Mouse (Mus musculus): ENCODE results near the gene Nr1h4. TPM values are rescaled to one million over a fixed set of nuclear protein-coding genes. Genes with fewer than 3 reads are reported as not detected.

Gene Nr1h4
- polyA plus RNA-seq, 1 experiment from 2014 or later = 0.07 TPM

DNA sequence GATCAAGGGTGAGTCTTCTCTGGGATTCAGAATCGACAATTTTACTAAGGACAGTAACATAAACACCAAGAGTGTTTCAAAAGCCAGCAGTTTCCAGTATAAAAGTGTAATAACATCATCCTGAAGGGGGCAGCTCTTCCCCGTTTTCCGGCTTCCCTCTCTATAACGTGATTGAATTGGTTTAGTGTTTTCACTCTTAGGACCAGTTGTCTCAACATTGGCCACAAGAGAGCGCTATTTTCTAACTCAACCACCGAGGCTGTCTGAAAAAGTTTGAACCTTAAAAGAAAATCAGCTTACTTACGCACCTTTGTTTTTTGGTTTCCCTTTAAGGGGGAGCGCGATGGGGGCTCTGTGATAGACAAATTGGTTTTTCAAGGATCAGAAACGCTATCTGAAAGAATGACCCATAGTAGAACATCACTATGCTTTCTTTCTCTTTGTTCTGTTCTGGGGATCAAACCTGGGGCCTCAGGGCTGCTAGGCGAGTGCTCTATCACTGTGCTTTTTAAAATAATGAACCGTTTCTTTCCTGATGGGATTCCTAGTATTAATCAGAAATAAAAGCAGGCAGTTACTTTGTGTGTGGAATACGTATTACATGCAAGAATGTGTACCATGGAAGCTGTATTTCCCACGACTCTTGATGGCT lies 71.4 kb downstream of the Nr1h4 start:
- no peaks in the 10 kb centered on the region for H3K27me3 ChIP-seq (ENCODE audit: low read depth, poor library complexity, severe bottlenecking)
- H3K9me3 ChIP-seq (replicated peaks) = no peaks in the 10 kb centered on the region
- H3K36me3 ChIP-seq = no peaks in the 10 kb centered on the region
- no peak overlapping the region for H3K4me3 ChIP-seq
- peak; percentile 70 for DNase-seq (ENCODE audit: low spot score)
- 27% methylated on average over 14 of the region's 14 CpGs for WGBS
- peak overlapping the region; percentile 53; the same call in 1 of the 2 replicates for H3K27ac ChIP-seq (replicated peaks)
- 0 out of 2 replicates have a peak, but pooled peaks cover 4% of the 10 kb centered on the region for H3K4me1 ChIP-seq

DNA sequence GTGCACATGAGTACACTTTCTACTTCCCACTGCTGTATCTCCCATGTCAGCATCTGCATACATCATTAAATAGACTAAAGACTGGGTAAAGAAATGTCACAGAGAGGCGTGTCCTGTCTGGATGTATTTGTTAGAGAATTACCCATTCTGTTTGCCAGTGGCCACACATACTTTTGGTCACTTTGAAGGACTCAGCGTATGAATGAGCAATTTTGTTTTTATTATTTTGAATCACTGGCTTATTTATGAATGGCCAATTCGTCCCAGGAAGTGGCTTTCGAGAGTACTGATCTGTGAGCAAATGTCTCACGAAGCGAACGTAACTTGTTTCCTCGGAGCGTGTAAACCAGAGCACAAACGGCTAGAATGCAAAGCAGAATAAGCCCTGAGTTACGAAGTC lies 72.4 kb downstream of the Nr1h4 start:
- no peak for DNase-seq (ENCODE audit: low spot score)
- 0 out of 2 replicates have a peak, but pooled peaks cover 4% of the 10 kb centered on the region for H3K4me1 ChIP-seq
- WGBS = 87% methylated on average over 11 of the region's 11 CpGs

DNA sequence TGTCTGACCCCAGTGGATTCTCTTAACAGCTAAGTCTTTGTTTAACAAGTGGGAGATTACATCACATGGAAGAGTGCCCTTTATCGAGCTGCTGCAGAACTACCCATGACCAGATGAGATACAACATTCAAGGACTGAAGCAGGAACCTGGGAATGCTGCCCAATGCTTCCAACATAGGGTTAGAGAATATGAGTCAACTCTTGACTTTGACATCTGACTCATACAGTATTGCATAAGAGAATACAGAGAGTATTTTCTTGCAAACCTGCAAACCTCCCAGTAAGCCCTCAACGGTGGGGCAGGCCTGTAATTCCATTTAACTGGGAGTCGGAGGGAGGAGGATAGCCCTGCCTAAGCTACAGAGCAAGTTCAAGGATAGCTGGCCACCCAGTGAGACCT lies 74.6 kb downstream of the Nr1h4 start:
- 80% methylated on average over 3 of the region's 3 CpGs for WGBS
- Histone ChIP-seq H3K9me3 (replicated peaks) (no peaks in the 10 kb centered on the region), H3K4me1 (peaks cover 10% of the 10 kb centered on the region; the same call in 1 of the 2 replicates), H3K27ac (replicated peaks) (no peak overlapping the region), H3K27me3 (ENCODE audit: low read depth, poor library complexity, severe bottlenecking) (0 out of 2 replicates have a peak, but pooled peaks cover under 1% of the 10 kb centered on the region), H3K36me3 (no peaks in the 10 kb centered on the region), H3K4me3 (no peak overlapping the region)
- DNase-seq (ENCODE audit: low spot score) = no peak

More for the DNA sequence above, 72.4 kb downstream of the Nr1h4 start:
- no peaks in the 10 kb centered on the region for H3K9me3 ChIP-seq (replicated peaks)
- H3K27me3 ChIP-seq (ENCODE audit: low read depth, poor library complexity, severe bottlenecking) = no peaks in the 10 kb centered on the region
- no peak overlapping the region for H3K27ac ChIP-seq (replicated peaks)
- no peaks in the 10 kb centered on the region for H3K36me3 ChIP-seq
- H3K4me3 ChIP-seq = no peak overlapping the region

DNA sequence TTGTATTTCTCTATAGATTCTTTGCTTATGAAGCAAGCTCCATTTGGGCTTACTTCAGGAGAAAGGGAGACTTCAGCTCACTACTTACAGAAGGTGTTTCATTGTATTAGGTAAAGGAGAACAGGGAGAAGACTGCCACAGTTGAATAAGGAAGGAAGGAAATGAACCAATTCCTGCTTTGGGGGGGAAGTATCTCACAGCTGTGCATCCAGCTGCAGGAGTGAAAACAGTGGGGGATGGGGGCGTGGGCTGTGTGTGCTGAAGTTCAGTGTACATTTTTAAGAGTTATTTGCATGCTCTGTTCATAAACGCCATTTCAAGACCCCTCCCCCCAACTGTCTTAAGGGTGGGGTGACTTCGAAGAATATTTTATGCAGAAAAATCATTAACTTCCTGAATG lies 79.6 kb downstream of the Nr1h4 start:
- no peaks in the 10 kb centered on the region for H3K36me3 ChIP-seq
- H3K27ac ChIP-seq (replicated peaks) = no peak overlapping the region
- no peaks in the 10 kb centered on the region for H3K9me3 ChIP-seq (replicated peaks)
- 83% methylated on average over 3 of the region's 3 CpGs for WGBS
- H3K4me1 ChIP-seq = peaks cover 7% of the 10 kb centered on the region; the same call in 1 of the 2 replicates
- H3K4me3 ChIP-seq = no peak overlapping the region
- no peak for DNase-seq (ENCODE audit: low spot score)
- H3K27me3 ChIP-seq (ENCODE audit: low read depth, poor library complexity, severe bottlenecking) = 0 out of 2 replicates have a peak, but pooled peaks cover 5% of the 10 kb centered on the region

DNA sequence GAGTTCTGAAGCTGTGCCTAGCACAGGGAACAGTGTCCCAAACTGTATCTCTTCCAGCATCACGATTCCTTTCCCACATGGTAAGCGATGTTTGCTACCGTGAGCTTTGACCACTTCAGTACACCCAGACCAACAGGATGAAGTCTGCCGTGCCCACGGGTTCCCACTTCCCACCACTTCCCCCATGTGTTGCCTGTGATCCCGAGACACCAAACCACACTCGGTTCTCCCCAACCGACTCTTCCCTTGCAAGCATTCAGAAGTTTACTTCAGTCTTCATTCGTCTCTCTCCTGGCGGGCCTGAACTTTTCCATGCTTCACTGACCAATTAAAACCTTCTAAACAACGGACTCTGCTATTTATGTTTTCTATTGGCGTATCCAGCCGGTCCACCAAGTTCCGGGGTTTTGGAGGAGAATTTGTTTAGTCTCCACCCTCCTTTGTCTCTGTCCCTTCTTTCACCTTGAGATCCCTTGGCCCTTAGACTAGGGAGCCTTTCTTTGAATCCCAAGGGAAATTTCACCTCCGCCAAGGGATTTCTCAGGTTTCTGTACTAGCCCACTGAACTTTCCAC lies 80.2 kb downstream of the Nr1h4 start:
- Histone ChIP-seq H3K9me3 (replicated peaks) (no peaks in the 10 kb centered on the region), H3K4me1 (peaks cover 7% of the 10 kb centered on the region; the same call in 1 of the 2 replicates), H3K27me3 (ENCODE audit: low read depth, poor library complexity, severe bottlenecking) (0 out of 2 replicates have a peak, but pooled peaks cover 5% of the 10 kb centered on the region), H3K27ac (replicated peaks) (no peak overlapping the region), H3K4me3 (no peak overlapping the region), H3K36me3 (no peaks in the 10 kb centered on the region)
- DNase-seq (ENCODE audit: low spot score) = no peak
- WGBS = 83% methylated on average over 15 of the region's 15 CpGs

DNA sequence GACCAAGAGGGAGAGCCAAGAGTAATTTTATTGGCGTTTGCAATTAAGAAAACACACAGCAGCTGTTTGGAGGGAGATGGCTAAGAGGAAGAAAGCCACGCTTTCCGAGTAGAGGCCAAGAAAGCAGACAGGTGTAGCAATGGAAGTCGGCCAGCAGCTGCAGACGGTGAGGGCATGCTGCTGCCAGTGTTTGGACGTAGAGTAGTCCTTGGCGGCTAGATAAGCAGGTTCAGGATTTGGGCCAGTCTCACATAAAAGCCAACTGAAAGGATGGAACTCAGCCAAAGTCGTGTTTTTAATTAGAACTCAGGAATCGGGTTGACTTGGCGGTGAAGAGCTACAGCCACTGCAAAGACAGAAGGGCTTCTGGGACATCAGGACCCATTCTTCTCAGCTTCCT lies 83.0 kb downstream of the Nr1h4 start:
- 88% methylated on average over 10 of the region's 10 CpGs for WGBS
- peaks cover 7% of the 10 kb centered on the region; the same call in 1 of the 2 replicates for H3K4me1 ChIP-seq
- H3K9me3 ChIP-seq (replicated peaks) = no peaks in the 10 kb centered on the region
- H3K27ac ChIP-seq (replicated peaks) = no peak overlapping the region
- H3K36me3 ChIP-seq = no peaks in the 10 kb centered on the region
- H3K4me3 ChIP-seq = no peak overlapping the region
- H3K27me3 ChIP-seq (ENCODE audit: low read depth, poor library complexity, severe bottlenecking) = peaks cover 21% of the 10 kb centered on the region
- no peak for DNase-seq (ENCODE audit: low spot score)

DNA sequence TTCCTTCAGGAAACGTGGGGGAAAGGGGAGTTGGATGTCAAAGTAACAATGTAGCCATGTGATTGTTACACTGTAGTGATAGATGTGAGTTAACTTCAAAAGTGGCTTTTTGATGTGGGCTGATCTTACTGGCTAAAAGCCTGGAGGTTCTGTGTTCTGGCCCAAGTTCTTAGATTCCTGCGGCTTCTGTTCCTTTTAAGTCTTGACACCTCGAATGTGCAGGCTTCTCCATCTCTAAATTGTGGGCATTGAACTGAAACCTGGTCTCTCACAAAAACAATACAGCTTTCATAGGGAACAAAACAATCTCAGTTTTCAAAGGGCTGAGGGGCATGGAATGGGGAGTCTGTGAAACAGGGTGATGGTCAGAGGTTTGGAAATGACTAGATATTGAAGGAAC lies 89.0 kb downstream of the Nr1h4 start:
- H3K9me3 ChIP-seq (replicated peaks) = no peaks in the 10 kb centered on the region; the same call in 1 of the 2 replicates
- H3K27me3 ChIP-seq (ENCODE audit: low read depth, poor library complexity, severe bottlenecking) = peaks cover 65% of the 10 kb centered on the region
- H3K4me3 ChIP-seq = peak overlapping the region; percentile 77
- peaks cover 13% of the 10 kb centered on the region for H3K36me3 ChIP-seq
- peak overlapping the region; percentile 92 for H3K27ac ChIP-seq (replicated peaks)
- DNase-seq (ENCODE audit: low spot score) = no peak
- peaks cover 15% of the 10 kb centered on the region for H3K4me1 ChIP-seq
- WGBS = 39% methylated on average over 3 of the region's 3 CpGs

DNA sequence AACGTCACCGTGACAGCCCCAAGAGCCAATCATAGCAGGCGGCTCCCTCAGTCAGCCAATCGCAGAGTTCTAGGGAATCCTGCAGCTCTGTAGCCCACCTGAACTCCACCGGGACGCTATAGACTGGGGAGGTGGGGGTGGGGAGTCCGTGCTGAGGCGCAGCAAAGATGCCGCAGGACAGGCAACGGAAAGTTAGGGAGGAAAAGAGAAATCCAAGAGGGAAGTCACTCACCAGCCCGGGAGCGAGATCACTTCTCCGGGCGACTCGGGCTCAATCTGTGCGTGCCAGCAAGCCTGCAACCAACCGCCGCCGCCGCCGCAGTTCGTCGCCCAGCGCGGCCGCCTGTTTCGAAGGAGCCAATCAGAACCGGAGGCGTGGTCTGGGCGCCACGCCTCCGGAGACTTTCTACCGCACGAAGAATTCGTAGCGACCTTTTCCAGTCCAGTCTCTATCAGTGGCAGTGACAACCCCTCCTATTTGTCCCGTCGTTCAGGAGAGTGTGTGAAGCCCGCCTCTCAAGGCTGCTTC lies 89.7 kb downstream of the Nr1h4 start, which contains the start of gene Gas2l3:
Gas2l3 (minus strand) TSS at position 345 of the 529 bp plus-strand sequence.
- H3K27ac ChIP-seq (replicated peaks) = peak within 1 kb of the TSS; percentile 92
- under 1% methylated on average over 39 of the region's 39 CpGs for WGBS
- peak; percentile 90 for DNase-seq (ENCODE audit: low spot score)
- no peaks in the 10 kb centered on the region; the same call in 1 of the 2 replicates for H3K9me3 ChIP-seq (replicated peaks)
- H3K4me3 ChIP-seq = peak within 1 kb of the TSS; percentile 77
- peaks cover 72% of the 10 kb centered on the region for H3K27me3 ChIP-seq (ENCODE audit: low read depth, poor library complexity, severe bottlenecking)
- peaks cover 15% of the 10 kb centered on the region for H3K4me1 ChIP-seq
- peaks cover 13% of the 10 kb centered on the region for H3K36me3 ChIP-seq

DNA sequence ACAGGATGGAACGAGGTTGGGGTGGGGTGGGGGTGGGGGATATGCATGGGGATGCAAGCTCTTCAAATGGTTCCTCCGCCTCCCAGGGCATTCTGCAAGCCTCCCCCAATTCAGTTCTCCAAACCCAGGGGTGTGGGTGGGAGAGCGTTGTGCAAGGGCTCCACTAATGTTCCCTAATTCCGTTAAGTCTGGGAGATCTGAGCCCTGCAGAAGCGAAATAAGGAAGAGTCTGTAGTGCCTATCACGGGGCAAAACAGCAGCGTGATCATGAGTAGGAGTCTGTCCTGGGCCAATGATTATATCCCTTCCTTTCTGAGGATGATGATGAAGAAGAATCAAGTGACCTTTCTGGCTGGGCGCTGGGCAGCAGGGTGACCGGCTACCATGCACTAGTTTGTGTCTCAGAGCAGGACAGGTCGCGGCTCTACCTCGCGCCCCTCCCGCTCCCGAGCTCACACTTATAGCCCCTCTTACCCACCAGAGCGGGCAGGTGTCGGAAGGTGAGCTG lies 90.2 kb downstream of the Nr1h4 start:
- Histone ChIP-seq H3K36me3 (peaks cover 13% of the 10 kb centered on the region), H3K4me3 (peak overlapping the region; percentile 77), H3K27ac (replicated peaks) (peak overlapping the region; percentile 92), H3K4me1 (peaks cover 17% of the 10 kb centered on the region), H3K9me3 (replicated peaks) (no peaks in the 10 kb centered on the region; the same call in 1 of the 2 replicates), H3K27me3 (ENCODE audit: low read depth, poor library complexity, severe bottlenecking) (peaks cover 77% of the 10 kb centered on the region)
- no peak for DNase-seq (ENCODE audit: low spot score)
- under 1% methylated on average over 17 of the region's 17 CpGs for WGBS

DNA sequence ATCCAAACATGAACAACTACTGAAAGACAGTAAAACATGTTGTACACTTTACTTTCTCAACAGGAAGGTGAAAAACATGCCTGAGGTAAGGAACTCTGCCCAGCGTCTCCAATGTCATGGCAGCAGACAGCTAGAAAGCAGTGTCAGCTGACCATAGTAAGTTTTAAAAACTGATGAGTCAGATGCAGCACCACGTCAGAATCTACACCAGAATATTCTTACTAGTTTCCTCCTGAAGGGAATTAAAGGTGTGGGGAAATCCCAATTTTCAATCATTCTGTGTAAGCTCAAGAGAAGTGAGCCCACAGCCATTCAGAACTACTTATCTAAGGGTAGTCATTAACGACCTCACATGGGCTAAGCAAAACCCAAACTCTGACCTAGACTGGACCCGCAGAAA lies 90.7 kb downstream of the Nr1h4 start:
- Histone ChIP-seq H3K36me3 (peaks cover 13% of the 10 kb centered on the region), H3K27ac (replicated peaks) (no peak overlapping the region; the same call in 1 of the 2 replicates), H3K27me3 (ENCODE audit: low read depth, poor library complexity, severe bottlenecking) (peaks cover 82% of the 10 kb centered on the region), H3K4me1 (peaks cover 22% of the 10 kb centered on the region), H3K9me3 (replicated peaks) (no peaks in the 10 kb centered on the region; the same call in 1 of the 2 replicates), H3K4me3 (peak overlapping the region; percentile 77)
- 34% methylated on average over 4 of the region's 4 CpGs for WGBS
- no peak for DNase-seq (ENCODE audit: low spot score)

DNA sequence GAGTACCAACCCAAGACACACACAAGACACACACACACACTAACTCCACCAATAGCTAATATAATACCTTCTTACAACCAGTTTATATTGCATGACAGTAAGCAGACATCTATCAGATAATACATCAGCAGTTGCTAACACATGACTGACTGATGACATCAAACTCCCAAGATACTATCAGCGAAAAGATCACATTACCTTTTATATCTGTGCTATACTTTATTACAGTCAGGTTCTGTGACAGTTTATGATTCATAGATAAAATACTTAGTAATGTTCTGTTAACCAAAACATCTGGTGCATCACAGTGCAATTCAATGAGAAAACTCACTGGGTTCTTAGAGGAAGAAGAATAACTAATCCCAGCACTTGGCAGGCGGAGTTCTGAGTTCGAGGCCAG lies 91.4 kb downstream of the Nr1h4 start:
- no peak for DNase-seq (ENCODE audit: low spot score)
- Histone ChIP-seq H3K27ac (replicated peaks) (no peak overlapping the region), H3K4me1 (peaks cover 26% of the 10 kb centered on the region), H3K4me3 (no peak overlapping the region), H3K9me3 (replicated peaks) (no peaks in the 10 kb centered on the region; the same call in 1 of the 2 replicates), H3K36me3 (peaks cover 13% of the 10 kb centered on the region), H3K27me3 (ENCODE audit: low read depth, poor library complexity, severe bottlenecking) (peaks cover 88% of the 10 kb centered on the region)
- WGBS = 97% methylated on average over 3 of the region's 3 CpGs

DNA sequence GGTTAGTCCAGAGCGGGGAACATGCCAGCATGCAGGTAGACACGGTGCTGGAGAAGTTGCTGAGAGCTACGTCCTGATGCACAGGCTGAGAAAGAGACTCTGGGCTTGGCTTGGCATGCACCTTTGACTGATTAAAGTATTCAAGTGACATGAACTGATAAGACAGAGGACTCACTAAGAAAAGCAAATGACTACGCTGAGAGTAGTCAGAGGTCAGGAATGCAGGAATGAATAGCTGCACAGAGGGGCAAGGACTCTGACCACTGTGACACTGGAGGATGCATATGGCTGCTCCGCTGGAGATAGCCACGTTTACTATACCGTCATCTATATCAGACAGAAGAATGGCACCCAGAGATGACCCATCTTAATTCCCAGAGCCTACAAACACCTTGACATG lies 94.0 kb downstream of the Nr1h4 start:
- H3K9me3 ChIP-seq (replicated peaks) = no peaks in the 10 kb centered on the region; the same call in 1 of the 2 replicates
- H3K36me3 ChIP-seq = peaks cover 13% of the 10 kb centered on the region
- H3K4me1 ChIP-seq = peaks cover 42% of the 10 kb centered on the region
- no peak for DNase-seq (ENCODE audit: low spot score)
- H3K27ac ChIP-seq (replicated peaks) = no peak overlapping the region
- peaks cover 82% of the 10 kb centered on the region for H3K27me3 ChIP-seq (ENCODE audit: low read depth, poor library complexity, severe bottlenecking)
- H3K4me3 ChIP-seq = no peak overlapping the region
- WGBS = 93% methylated on average over 7 of the region's 7 CpGs

Measured in midbrain, embryonic 10.5 days (tissue).